Mouse (Mus musculus) erythroid progenitor cell, adult 5-6 weeks (primary cell): ENCODE results near the gene Arid4a. TPM values are rescaled to one million over a fixed set of nuclear protein-coding genes. Genes with fewer than 3 reads are reported as not detected.

Experiments used
- ATAC-seq: replicated peaks from 2 replicates; pipeline ENCODE4 v1.8.0; 2016; ENCODE audit warnings: moderate number of reproducible peaks, mild to moderate bottlenecking, moderate TSS enrichment, inconsistent platforms; ENCODE audit not compliant: poor library complexity, low FRiP score, severe bottlenecking
- total RNA-seq, 2 experiments: library from RNA; stranded (forward) in 1 of 2; stranded (reverse) in 1 of 2; fragments of 150-400 nt in 1 of 2; fragments of 186-747, 209-891 nt in 1 of 2; gene quantifications; 2 replicates each; pipeline versions ENCODE4 v1.2.3 to v1.2.4; 2015 to 2017; ENCODE audit warnings: low replicate concordance in 2 of 2

Arid4a gene
- total RNA-seq, 2 experiments from 2014 or later = 54.1 to 107 TPM

DNA sequence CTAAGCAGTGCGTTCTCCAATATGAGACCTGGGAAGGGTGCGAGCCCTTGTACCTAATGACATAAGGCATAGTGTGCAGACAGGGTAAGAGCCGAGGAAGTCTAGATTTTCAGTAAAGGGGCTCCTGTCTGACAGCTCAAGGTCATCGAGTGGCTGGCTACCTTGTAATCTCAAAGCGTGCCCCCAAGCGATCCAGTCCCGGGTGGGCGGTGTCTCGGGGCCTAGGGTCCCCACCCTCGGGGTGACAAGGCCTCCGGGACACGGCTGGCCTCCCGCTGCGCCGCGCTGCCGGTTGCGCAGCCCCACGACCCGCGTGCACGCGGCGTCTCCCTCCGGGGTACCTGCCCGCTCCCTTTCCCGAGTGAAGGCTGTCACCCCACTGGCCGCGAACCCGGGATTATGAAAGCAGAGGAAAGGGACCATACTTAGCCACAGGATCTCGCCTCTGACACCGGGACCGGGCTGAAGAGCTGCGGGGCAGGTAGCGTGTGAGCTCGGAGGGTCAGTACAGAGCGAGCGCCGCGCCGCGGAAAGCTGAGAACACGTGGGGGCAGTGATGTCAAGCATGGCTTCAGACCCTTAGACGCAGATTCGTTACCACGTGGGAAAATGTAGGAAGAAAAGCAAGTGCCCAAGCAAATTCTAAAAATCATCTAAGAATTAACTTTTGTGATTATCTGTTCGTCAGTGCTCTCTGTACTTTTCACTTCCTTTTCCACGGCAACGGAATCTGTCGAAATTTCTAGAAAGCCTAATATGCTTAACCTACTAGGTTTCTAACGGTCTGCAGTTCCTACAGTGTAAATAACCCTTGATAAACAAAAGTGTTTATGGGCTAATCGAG lies 120.6 kb downstream of the Arid4a start, which contains the start of the genes Timm9 and 2700049A03Rik:
Gene Timm9 (minus strand): TSS at position 555 of the 844 bp plus-strand sequence.
Gene 2700049A03Rik (plus strand): TSS at position 719 of the 844 bp plus-strand sequence.
- peak; percentile 80 for ATAC-seq

DNA sequence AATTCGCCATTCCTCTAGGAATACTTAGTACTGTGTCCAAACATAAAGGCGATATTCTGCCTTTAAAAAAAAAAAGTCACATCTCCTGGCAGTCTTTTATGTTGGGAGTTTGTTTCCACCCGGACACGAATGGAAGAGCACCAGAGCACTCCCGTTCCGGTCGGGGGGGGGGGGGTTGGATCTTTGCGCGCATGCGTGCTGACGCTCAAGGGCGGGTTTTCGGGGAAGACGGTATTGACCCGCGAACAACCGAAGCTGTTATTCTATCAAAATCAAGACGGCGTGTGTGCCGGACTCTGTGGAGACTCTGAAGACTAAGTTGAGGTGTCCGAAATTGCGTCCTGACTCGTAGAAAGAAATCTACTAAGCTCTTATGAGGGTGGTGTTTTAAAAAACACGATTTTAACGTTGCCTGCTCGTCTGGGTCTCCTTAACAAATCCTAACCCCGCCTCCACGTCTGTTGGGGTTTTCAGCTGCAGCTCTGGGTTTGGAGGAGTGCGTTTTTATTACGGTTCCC lies 121.2 kb downstream of the Arid4a start:
- ATAC-seq = peak; percentile 88

DNA sequence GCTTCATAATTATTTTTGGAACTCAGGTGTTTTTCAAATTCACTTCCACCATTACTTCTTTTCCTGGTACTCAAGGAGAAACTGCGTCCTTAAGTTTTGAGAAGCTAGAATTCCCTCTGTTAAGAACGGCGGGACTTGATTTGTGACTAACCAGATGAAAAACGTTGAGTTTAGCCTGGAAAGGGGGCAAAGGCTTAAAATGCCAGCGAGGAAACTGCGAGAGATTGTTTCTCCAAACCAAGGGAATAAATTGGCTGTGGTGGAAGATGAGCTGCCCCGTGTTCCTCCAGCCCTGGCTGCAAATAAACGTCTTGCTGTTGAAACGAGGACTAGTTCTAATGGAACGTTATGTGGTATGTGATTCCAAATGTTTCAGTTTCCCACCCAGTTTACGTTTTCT lies 121.9 kb downstream of the Arid4a start:
- ATAC-seq = no peak

DNA sequence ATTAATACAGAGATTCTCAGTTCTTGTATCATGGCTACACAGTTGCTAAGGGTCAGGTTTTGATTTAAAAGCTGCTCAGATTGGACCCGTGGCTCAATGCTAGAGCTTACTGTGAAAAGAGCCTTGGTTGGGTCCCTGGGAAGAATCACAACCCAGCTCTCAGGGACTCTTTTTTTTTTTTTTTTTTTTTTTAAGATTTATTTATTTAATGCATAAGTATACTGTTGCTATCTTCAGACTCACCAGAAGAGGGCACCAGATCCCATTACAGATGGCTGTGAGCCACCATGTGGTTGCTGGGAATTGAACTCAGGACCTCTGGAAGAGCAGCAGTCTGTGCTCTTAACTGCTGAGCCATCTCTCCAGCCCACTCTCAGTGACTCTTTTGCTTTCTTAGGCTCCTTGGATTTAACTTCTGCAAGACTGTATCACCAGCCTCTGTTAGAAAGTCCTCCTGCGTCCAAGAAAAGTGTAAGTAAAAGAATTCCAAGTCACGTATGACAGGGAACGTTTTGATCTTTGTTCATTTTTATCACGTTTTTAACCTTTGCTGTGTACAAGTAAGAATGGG lies 123.6 kb downstream of the Arid4a start:
- ATAC-seq = no peak

DNA sequence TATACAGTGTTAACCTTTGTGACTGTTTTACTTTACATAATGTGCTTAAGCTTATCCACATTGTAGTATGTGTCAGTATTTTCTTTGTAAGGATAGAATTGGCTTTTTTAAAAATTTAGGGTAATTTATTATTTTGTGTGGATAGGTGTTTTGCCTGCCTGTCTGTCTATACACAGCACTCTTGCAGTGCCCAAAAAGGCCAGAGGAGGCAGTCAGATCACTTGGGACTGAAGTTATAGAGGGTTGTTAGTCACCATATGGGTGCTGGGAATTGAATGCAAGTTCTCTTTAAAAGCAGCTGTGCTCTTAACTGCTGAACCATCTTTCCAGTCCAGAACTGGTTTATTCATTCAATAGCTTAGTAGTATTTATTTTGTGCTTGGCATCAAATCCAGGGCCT lies 125.4 kb downstream of the Arid4a start:
- no peak for ATAC-seq

DNA sequence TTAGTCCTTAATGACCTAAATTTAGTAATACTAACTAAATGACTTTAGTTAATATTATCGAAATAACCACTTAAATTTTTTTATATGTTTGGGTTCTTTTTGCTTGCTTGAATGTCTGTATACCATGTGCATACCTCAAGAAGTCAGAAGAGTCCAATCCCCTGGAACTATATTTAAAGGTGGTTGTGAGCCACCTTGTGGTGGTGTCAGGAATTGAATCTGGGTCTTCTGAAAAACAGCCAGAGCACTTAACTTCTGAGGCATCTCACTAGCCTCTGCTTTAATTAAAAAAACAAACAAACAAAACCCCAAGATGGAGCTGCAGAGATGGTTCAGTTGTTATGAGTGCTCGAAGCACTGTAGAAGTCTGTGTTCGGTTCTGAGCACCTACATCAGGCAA lies 131.9 kb downstream of the Arid4a start:
- ATAC-seq = no peak

Other genes with a start within 250 kb of the Arid4a start
- gene Frmd6, start 190.5 kb upstream of the Arid4a start, total RNA-seq (2015; ENCODE audit: low replicate concordance) = 0.42 and 1.4 TPM in 2 replicates
- gene Frmd6, start 190.5 kb upstream of the Arid4a start, total RNA-seq (2017; ENCODE audit: low replicate concordance) = 2.3 and 3.2 TPM in 2 replicates
- gene Actr10, start 78.1 kb upstream of the Arid4a start, total RNA-seq (2015; ENCODE audit: low replicate concordance) = 47.2 and 48.6 TPM in 2 replicates
- 11.7 and 11.9 TPM in 2 replicates for gene Actr10, start 78.1 kb upstream of the Arid4a start, total RNA-seq (2017; ENCODE audit: low replicate concordance)
- 161 and 236 TPM in 2 replicates for gene Psma3, start 41.4 kb upstream of the Arid4a start, total RNA-seq (2015; ENCODE audit: low replicate concordance)
- gene Psma3, start 41.4 kb upstream of the Arid4a start, total RNA-seq (2017; ENCODE audit: low replicate concordance) = 151 and 160 TPM in 2 replicates
- not detected in 2 replicates for gene Tomm20l, start 95.4 kb downstream of the Arid4a start, total RNA-seq (2015; ENCODE audit: low replicate concordance)
- gene Tomm20l, start 95.4 kb downstream of the Arid4a start, total RNA-seq (2017; ENCODE audit: low replicate concordance) = not detected in 2 replicates
- gene Timm9, start 120.7 kb downstream of the Arid4a start, total RNA-seq (2015; ENCODE audit: low replicate concordance) = 10.5 and 21.0 TPM in 2 replicates
- gene Timm9, start 120.7 kb downstream of the Arid4a start, total RNA-seq (2017; ENCODE audit: low replicate concordance) = 5.8 and 11.7 TPM in 2 replicates
- 9.2 and 19.5 TPM in 2 replicates for gene 2700049A03Rik, start 120.9 kb downstream of the Arid4a start, total RNA-seq (2015; ENCODE audit: low replicate concordance)
- 16.0 and 17.3 TPM in 2 replicates for gene 2700049A03Rik, start 120.9 kb downstream of the Arid4a start, total RNA-seq (2017; ENCODE audit: low replicate concordance)